Mouse (Mus musculus): ENCODE results near the gene Gm20425. TPM values are rescaled to one million over a fixed set of nuclear protein-coding genes. Genes with fewer than 3 reads are reported as not detected.

Gm20425 gene
- 1.5 TPM in 1 of 2 replicates, not detected in the other for polyA plus RNA-seq (2021; fragmentation: Nextera tagmentation)
- long read RNA-seq, experiment 1, partial matches to known transcripts, result 1 of 3 reads
- long read RNA-seq, experiment 1, other reads (novel, unspliced or antisense), result 2 of 3 reads
- long read RNA-seq, experiment 2, partial matches to known transcripts, result 4 of 4 reads
- long read RNA-seq, experiment 2, other reads (novel, unspliced or antisense), result 0 of 4 reads

DNA sequence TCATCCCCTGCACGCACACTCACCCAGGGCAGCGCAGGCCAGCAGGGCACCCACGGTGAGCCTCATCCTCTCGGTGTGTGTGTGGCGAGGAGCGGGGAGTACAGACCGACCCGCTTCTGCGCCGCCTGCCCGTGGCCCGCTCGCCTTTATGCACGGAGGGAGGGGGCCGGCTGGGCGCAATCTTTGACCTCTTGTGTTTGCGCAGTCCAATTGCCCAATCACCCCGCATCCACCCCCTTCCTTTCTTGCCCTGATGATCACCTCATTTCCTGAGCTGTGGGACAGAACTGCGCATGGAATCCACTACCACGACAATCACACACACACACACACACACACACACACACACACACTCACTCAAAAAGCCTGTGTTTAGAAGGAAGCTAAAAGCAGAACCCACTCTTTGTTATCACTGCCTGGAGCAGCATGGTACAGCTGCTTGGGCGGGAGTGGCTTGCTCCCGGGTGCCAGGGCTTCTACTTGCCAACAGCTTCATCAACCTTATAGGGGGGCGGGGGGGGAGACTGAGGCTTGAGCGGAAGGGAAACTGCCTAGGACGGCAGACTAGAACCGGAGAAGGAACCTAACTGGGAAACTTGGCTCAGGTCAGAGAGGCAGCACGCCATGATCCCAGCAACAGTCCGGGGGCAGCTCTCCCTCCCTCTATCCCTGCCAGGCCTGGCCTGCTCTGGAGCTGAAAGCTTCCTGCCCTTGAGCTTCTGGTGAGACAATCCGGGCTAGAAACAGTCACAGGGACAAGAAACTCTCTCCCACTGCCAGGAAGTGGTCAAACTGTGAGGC, at the start of gene Gm20425, which contains the start of gene Trf:
Gm20425 (minus strand) TSS at position 157 of the 801 bp plus-strand sequence.
Trf (minus strand) TSS at position 294 of the 801 bp plus-strand sequence.

DNA sequence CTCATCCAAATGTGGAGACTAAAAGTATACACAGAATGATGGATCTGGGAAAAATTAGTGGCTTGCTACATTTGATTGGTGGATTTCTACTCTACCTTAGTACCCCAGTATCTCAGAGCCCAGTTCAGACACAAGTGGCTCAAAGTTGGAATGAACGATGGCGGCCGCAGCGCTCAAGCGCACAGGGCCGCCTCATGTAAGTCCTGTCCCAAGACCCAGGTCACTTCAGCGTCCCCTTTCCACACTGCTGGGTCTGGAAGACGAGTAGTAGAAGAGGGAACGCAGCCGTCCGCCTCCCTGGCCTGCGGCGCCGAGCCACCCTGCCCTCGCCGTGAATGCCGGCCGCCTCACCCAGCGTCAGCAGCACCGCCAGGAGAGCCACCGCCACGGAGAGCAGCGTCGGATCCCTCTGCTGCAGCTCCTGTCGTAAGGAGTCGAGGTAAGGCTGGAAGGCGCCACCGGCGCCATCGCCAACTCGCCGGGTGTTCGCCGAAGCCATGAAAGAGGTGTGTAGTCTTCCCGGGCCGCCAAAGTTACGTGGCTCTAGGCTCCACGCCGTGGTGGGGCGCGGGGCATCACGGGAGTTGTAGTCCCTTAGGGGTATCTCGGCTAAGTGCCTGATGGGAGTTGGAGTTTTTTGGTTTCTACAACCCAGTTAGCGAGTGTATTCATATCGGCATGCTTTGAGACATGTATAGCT, 28.4 kb downstream of the Gm20425 start, which contains the start of gene Srprb:
Srprb (minus strand) TSS at position 577 of the 700 bp plus-strand sequence.

Other genes with a start within 250 kb of the Gm20425 start
- gene Slco2a1, start 241.6 kb downstream of the Gm20425 start, polyA plus RNA-seq (2021; fragmentation: Nextera tagmentation), result 0.18 and 0.60 TPM in 2 replicates
- gene Rab6b, start 118.5 kb downstream of the Gm20425 start, polyA plus RNA-seq (2021; fragmentation: Nextera tagmentation), result 121 and 131 TPM in 2 replicates
- 24.5 and 30.3 TPM in 2 replicates for gene Srprb, start 28.2 kb downstream of the Gm20425 start, polyA plus RNA-seq (2021; fragmentation: Nextera tagmentation)
- gene Trf, start 137 bp upstream of the Gm20425 start, polyA plus RNA-seq (2021; fragmentation: Nextera tagmentation), result 508 and 688 TPM in 2 replicates
- 0.21 TPM in 1 of 2 replicates, not detected in the other for gene 1300017J02Rik, start 74.8 kb upstream of the Gm20425 start, polyA plus RNA-seq (2021; fragmentation: Nextera tagmentation)
- 1.6 and 3.4 TPM in 2 replicates for gene Topbp1, start 74.9 kb upstream of the Gm20425 start, polyA plus RNA-seq (2021; fragmentation: Nextera tagmentation)
- gene Cdv3, start 135.5 kb upstream of the Gm20425 start, polyA plus RNA-seq (2021; fragmentation: Nextera tagmentation), result 43.2 and 52.8 TPM in 2 replicates